ENCODE assay signal across 18 mouse cellular contexts in genomic region chr15:85072651-85073050, GRCm38 (mm10). TPM values are rescaled to one million over a fixed set of nuclear protein-coding genes. Genes with fewer than 3 reads are reported as not detected.
"Had no signal": no experiment of that assay in that cellular context is flagged by ENCODE, and none has a peak within 500 bp of the region (broad histone marks: within the 10 kb centered on the region; RNA-seq: fewer than 3 reads in every experiment).

No protein-coding gene starts in this region.

- H3K4me3 ChIP-seq: neural tube, embryonic 15.5 days; stomach, embryonic 15.5 days had no signal

- H3K4me1 ChIP-seq: neural tube, embryonic 15.5 days; stomach, embryonic 15.5 days had no signal

- DNase-seq: retina, postnatal 1 day; right cerebral cortex, adult 18-20 months; right cerebral cortex, postnatal 14 days; right cerebral cortex, postnatal 25 days; right cerebral cortex, postnatal 4 days; spleen, adult 18-20 months; thymus, adult 18-20 months; thymus, adult 2 months; thymus, postnatal 14 days; thymus, postnatal 25 days; thymus, postnatal 36 days; thymus, postnatal 4 days had no signal

- H3K9me3 ChIP-seq: neural tube, embryonic 15.5 days; stomach, embryonic 15.5 days had no signal

- H3K9ac ChIP-seq: neural tube, embryonic 15.5 days; stomach, embryonic 15.5 days had no signal

- H3K27ac ChIP-seq: neural tube, embryonic 15.5 days; stomach, embryonic 15.5 days; stomach, postnatal 0 days had no signal

- H3K36me3 ChIP-seq: neural tube, embryonic 15.5 days; stomach, embryonic 15.5 days had no signal

- H3K4me2 ChIP-seq: neural tube, embryonic 15.5 days; stomach, embryonic 15.5 days had no signal

- H3K27me3 ChIP-seq: neural tube, embryonic 15.5 days; stomach, embryonic 15.5 days had no signal

RNA-seq across cellular contexts. Expression of gene Upk3a, which starts 55.7 kb away (rescaled TPM):
- total RNA-seq: neutrophil, adult 5-6 weeks had no signal
- polyA plus RNA-seq: spleen, adult 2 months had no signal

RNA-seq across cellular contexts. Expression of gene Smc1b, which starts 59.1 kb away (rescaled TPM):
- total RNA-seq: neutrophil, adult 5-6 weeks had no signal
- polyA plus RNA-seq: small intestine, adult 2 months had no signal

RNA-seq across cellular contexts. Expression of gene Ribc2, which starts 59.2 kb away (rescaled TPM):
- total RNA-seq: neutrophil, adult 5-6 weeks had no signal
- polyA plus RNA-seq: small intestine, adult 2 months; stomach, postnatal 0 days had no signal
